Mouse (Mus musculus): Measurements from ENCODE around the gene Icam2. TPM values are rescaled to one million over a fixed set of nuclear protein-coding genes. Genes with fewer than 3 reads are reported as not detected.

The Icam2 gene
- polyA plus RNA-seq, 1 experiment, result 82.6 TPM

DNA sequence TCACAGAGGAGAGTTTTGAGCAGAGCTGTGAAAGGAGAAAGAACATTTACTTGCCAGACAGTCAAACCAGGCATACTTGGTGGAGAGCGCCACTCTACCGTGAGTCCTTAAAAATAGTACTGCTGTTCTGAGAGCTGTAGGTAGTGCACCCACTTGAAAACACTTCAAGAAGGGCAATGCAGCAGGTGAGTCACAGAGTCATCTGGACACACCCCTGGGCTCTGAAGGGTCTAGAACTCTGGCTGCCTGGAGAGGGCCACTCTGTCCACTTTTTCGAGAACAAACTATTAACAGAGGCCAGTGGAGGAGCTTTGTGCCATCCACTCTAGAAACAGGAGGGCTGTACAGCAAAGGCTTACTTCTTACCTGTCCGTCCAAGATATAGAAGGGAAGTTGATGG lies 38.6 kb upstream of the Icam2 start:
- Histone ChIP-seq H3K27ac (ENCODE audit: insufficient read depth, low read length) (no peak overlapping the region), H3K4me1 (ENCODE audit: control insufficient read depth, insufficient read depth, insufficient read length) (peaks cover 9% of the 10 kb centered on the region; the same call in 1 of the 2 replicates), H3K27me3 (ENCODE audit: control insufficient read depth, insufficient read depth, low read length) (no peaks in the 10 kb centered on the region), H3K4me3 (ENCODE audit: extremely low read depth, insufficient read depth, insufficient read length) (no peak overlapping the region), H3K36me3 (ENCODE audit: control insufficient read depth, insufficient read depth, low read length) (peaks cover 5% of the 10 kb centered on the region)
- TF ChIP-seq CTCF (IDR thresholded peaks at IDR 0.05; ENCODE audit: extremely low read depth, insufficient read depth, insufficient read length, insufficient replicate concordance) (no peak), POLR2A (IDR thresholded peaks at IDR 0.05; ENCODE audit: low read depth, low read length) (no peak)
- no peak for DNase-seq (ENCODE audit: low read depth in 1 of 2, low spot score in 2 of 2)
- WGBS, result 92% methylated on average over 4 of the region's 4 CpGs

DNA sequence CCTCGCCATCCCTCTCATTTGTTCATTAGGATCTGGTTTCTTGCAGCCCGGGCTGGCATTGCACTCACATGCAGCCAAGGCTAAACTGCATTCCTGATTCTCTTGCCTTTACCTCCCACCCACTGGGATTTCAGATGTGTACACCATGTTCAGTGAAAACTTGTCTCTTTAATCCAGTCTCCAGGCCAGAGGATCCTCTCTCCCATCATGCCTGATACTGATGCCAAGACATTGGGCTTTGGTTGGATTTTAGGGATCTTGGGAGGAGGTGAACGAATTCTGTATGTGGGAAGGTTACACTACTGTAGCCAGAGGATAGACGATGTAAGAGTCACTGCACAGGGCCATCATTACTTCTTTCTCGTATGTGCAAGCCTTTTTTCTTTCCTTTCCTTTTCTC lies 37.3 kb upstream of the Icam2 start:
- no peaks in the 10 kb centered on the region for H3K27me3 ChIP-seq (ENCODE audit: control insufficient read depth, insufficient read depth, low read length)
- no peak overlapping the region for H3K4me3 ChIP-seq (ENCODE audit: extremely low read depth, insufficient read depth, insufficient read length)
- TF ChIP-seq POLR2A (IDR thresholded peaks at IDR 0.05; ENCODE audit: low read depth, low read length) (no peak), CTCF (IDR thresholded peaks at IDR 0.05; ENCODE audit: extremely low read depth, insufficient read depth, insufficient read length, insufficient replicate concordance) (no peak)
- no peak overlapping the region for H3K27ac ChIP-seq (ENCODE audit: insufficient read depth, low read length)
- no peak for DNase-seq (ENCODE audit: low read depth in 1 of 2, low spot score in 2 of 2)
- peaks cover 5% of the 10 kb centered on the region for H3K36me3 ChIP-seq (ENCODE audit: control insufficient read depth, insufficient read depth, low read length)
- WGBS, result 96% methylated on average over 5 of the region's 5 CpGs
- H3K4me1 ChIP-seq (ENCODE audit: control insufficient read depth, insufficient read depth, insufficient read length), result peaks cover 10% of the 10 kb centered on the region; the same call in 1 of the 2 replicates

DNA sequence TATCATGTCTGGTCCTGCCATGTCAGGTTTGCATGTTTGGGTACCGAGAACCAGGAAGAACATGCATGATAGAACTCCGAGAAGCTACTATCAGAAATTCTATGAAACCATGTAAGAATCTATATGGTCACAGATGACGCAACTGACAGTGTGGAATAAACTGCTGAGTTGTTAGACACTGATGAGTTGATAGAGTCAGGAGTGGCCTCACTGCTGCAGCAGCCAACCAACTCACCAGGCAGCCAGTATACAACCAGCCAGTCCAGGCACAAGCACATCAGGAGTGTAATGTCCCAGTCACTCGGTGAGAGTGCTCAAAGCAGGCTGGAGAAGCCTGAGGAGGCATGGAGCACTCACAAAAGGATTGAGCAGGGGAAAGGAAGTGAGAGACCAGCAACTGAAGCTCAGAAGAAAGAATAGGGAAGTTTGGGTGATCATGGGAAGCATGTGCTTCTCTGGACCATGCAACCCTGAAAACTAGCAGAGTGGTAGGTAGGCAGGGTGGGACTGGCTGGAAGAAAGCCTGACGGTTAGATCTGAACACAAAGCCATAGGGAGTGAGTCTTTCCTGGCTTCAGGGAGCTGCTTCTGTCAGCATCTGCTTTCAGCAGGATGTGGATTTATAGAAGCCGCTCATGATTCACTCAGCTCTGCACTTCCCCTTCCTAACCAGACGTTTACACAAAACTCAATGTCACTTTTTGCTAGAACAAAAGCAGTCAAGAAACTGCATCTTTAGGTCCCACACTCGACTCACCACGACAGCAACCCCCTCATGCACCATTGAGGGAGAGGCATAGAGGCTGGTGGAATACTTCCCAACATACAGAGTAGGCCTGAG lies 31.6 kb upstream of the Icam2 start:
- Histone ChIP-seq H3K4me1 (ENCODE audit: control insufficient read depth, insufficient read depth, insufficient read length) (peaks cover 11% of the 10 kb centered on the region; the same call in 1 of the 2 replicates), H3K36me3 (ENCODE audit: control insufficient read depth, insufficient read depth, low read length) (peaks cover 2% of the 10 kb centered on the region), H3K27ac (ENCODE audit: insufficient read depth, low read length) (peak overlapping the region; percentile 19; the same call in 1 of the 2 replicates), H3K27me3 (ENCODE audit: control insufficient read depth, insufficient read depth, low read length) (no peaks in the 10 kb centered on the region), H3K4me3 (ENCODE audit: extremely low read depth, insufficient read depth, insufficient read length) (no peak overlapping the region)
- no peak for TF ChIP-seq CTCF (IDR thresholded peaks at IDR 0.05; ENCODE audit: extremely low read depth, insufficient read depth, insufficient read length, insufficient replicate concordance)
- TF ChIP-seq POLR2A (IDR thresholded peaks at IDR 0.05; ENCODE audit: low read depth, low read length), result no peak
- DNase-seq (ENCODE audit: low read depth in 1 of 2, low spot score in 2 of 2), result no peak
- WGBS, result 36% methylated on average over 9 of the region's 9 CpGs

DNA sequence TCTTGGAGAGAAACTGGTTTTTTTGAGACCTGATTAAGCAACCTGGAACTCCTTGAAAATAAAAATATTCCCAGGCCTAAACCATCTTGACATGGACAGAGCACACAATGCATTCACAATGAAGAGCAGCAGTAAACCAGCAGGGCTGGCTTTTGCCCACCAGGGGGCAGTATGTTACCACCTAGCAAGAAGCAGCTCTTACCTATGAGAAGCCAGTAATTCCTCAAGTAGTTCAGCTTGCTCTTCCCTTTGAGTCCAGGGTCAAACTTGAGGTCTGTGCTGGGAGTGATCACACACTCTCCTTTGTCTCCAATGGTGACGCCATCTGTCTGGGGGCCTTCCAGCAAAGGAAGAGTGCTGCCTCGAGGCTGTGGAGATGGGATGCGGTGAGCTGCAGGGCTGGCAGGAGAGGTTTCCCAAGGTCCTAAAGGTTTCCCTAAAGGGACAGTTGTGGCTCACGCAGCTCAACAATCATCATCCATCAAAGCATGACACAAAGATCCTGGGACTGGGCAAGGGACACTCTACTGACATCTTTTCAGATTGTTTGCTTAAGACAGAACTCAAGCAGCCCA lies 30.8 kb upstream of the Icam2 start:
- H3K27me3 ChIP-seq (ENCODE audit: control insufficient read depth, insufficient read depth, low read length), result no peaks in the 10 kb centered on the region
- H3K4me3 ChIP-seq (ENCODE audit: extremely low read depth, insufficient read depth, insufficient read length), result no peak overlapping the region
- H3K36me3 ChIP-seq (ENCODE audit: control insufficient read depth, insufficient read depth, low read length), result peaks cover 2% of the 10 kb centered on the region
- DNase-seq (ENCODE audit: low read depth in 1 of 2, low spot score in 2 of 2), result peak; percentile 76 to 79
- TF ChIP-seq CTCF (IDR thresholded peaks at IDR 0.05; ENCODE audit: extremely low read depth, insufficient read depth, insufficient read length, insufficient replicate concordance) (peak; percentile 90; the same call in 1 of the 2 replicates), POLR2A (IDR thresholded peaks at IDR 0.05; ENCODE audit: low read depth, low read length) (no peak)
- no peak overlapping the region for H3K27ac ChIP-seq (ENCODE audit: insufficient read depth, low read length)
- WGBS, result 66% methylated on average over 4 of the region's 4 CpGs
- H3K4me1 ChIP-seq (ENCODE audit: control insufficient read depth, insufficient read depth, insufficient read length), result peaks cover 11% of the 10 kb centered on the region; the same call in 1 of the 2 replicates

DNA sequence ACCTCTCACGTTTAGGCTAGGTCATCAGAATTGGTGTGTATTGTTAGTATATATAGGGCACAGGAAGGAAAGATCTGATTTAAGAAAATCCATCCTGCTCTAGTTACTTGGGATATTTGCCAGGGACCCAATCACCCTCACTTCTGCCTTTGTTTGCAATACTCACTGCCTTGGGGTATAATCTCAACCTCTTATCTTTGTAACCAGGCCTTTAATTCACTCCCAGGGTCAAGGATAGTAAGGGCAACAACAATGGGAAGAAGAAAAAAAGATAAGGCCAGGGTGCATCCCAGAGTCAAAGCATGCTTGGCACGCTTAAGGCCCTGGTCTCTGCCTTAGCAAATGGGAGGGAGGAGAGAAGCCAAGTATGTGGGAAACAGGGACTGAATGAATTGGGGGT lies 30.0 kb upstream of the Icam2 start:
- H3K27ac ChIP-seq (ENCODE audit: insufficient read depth, low read length), result no peak overlapping the region

DNA sequence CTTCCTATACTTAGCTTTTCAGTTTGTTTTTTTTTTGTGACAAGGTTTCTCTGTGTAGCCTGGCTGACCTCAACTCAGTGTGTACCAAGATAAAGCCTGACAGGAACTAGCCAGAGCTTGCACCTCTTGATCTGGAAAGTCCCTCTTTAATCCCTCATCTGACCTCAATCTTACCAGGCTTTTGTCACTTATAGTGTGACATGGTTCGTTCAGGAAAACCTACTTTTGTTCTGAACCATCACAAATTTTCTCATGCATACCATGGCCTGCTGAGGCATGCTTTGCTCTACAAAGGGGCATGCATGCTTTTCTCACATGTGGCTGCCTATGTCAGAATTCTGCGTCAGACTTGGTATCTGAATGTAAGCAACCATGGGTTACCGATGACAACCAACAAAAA lies 28.5 kb upstream of the Icam2 start:
- WGBS, result 76% methylated on average over 3 of the region's 3 CpGs
- Histone ChIP-seq H3K4me1 (ENCODE audit: control insufficient read depth, insufficient read depth, insufficient read length) (peaks cover 11% of the 10 kb centered on the region; the same call in 1 of the 2 replicates), H3K27me3 (ENCODE audit: control insufficient read depth, insufficient read depth, low read length) (no peaks in the 10 kb centered on the region), H3K27ac (ENCODE audit: insufficient read depth, low read length) (no peak overlapping the region), H3K4me3 (ENCODE audit: extremely low read depth, insufficient read depth, insufficient read length) (no peak overlapping the region), H3K36me3 (ENCODE audit: control insufficient read depth, insufficient read depth, low read length) (peaks cover 2% of the 10 kb centered on the region; the same call in 1 of the 2 replicates)
- TF ChIP-seq POLR2A (IDR thresholded peaks at IDR 0.05; ENCODE audit: low read depth, low read length) (no peak), CTCF (IDR thresholded peaks at IDR 0.05; ENCODE audit: extremely low read depth, insufficient read depth, insufficient read length, insufficient replicate concordance) (no peak)
- DNase-seq (ENCODE audit: low read depth in 1 of 2, low spot score in 2 of 2), result no peak

More for the DNA sequence above, 30.0 kb upstream of the Icam2 start:
- DNase-seq (ENCODE audit: low read depth in 1 of 2, low spot score in 2 of 2), result no peak
- H3K27me3 ChIP-seq (ENCODE audit: control insufficient read depth, insufficient read depth, low read length), result no peaks in the 10 kb centered on the region
- H3K4me1 ChIP-seq (ENCODE audit: control insufficient read depth, insufficient read depth, insufficient read length), result peaks cover 11% of the 10 kb centered on the region; the same call in 1 of the 2 replicates
- WGBS, result 83% methylated on average over 2 of the region's 2 CpGs
- no peak for TF ChIP-seq CTCF (IDR thresholded peaks at IDR 0.05; ENCODE audit: extremely low read depth, insufficient read depth, insufficient read length, insufficient replicate concordance)
- TF ChIP-seq POLR2A (IDR thresholded peaks at IDR 0.05; ENCODE audit: low read depth, low read length), result no peak
- no peak overlapping the region for H3K4me3 ChIP-seq (ENCODE audit: extremely low read depth, insufficient read depth, insufficient read length)
- H3K36me3 ChIP-seq (ENCODE audit: control insufficient read depth, insufficient read depth, low read length), result peaks cover 2% of the 10 kb centered on the region; the same call in 1 of the 2 replicates
